Mouse (Mus musculus) CH12.LX (cell line): ENCODE results near the gene Slc22a5.

Experiments
- BHLHE40 ChIP-seq: IDR thresholded peaks from 2 replicates; pipeline ENCODE4 v1.6.1; 2011; ENCODE audit warnings: mild to moderate bottlenecking, low read depth, low read length, improper control_type of control experiment
- CHD1 ChIP-seq: IDR thresholded peaks from 2 replicates; pipeline ENCODE4 v1.6.1; 2012; ENCODE audit warnings: low read depth, low read length, improper control_type of control experiment, inconsistent platforms
- CTCF ChIP-seq, 2 experiments: IDR thresholded peaks in 1 of 2; conservative IDR thresholded peaks in 1 of 2; 2 replicates each; pipeline ENCODE4 v1.5.1; 2011 to 2012; ENCODE audit warnings: low read depth in 2 of 2, low read length in 2 of 2, improper control_type of control experiment in 1 of 2, inconsistent platforms in 1 of 2, mild to moderate bottlenecking in 1 of 2, moderate library complexity in 1 of 2
- MAX ChIP-seq: IDR thresholded peaks from 2 replicates; pipeline ENCODE4 v1.6.1; 2011; ENCODE audit warnings: low read length, improper control_type of control experiment
- PAX5 ChIP-seq: IDR thresholded peaks from 2 replicates; pipeline ENCODE4 v1.6.1; 2012; ENCODE audit warnings: low read length, inconsistent platforms, mixed read lengths
- POLR2A ChIP-seq: IDR thresholded peaks from 2 replicates; pipeline ENCODE4 v1.6.1; 2011; ENCODE audit warnings: low read depth, mild to moderate bottlenecking, improper control_type of control experiment, low read length
- RAD21 ChIP-seq: IDR thresholded peaks from 2 replicates; pipeline ENCODE4 v1.6.1; 2011; ENCODE audit warnings: low read depth, mild to moderate bottlenecking, low read length, improper control_type of control experiment, moderate library complexity
- TCF12 ChIP-seq: IDR thresholded peaks from 2 replicates; pipeline ENCODE4 v1.6.1; 2014; ENCODE audit warnings: low read depth, mild to moderate bottlenecking, inconsistent platforms, low read length, improper control_type of control experiment
- USF1 ChIP-seq: IDR thresholded peaks from 2 replicates; pipeline ENCODE4 v1.6.1; 2014; ENCODE audit warnings: low read depth, mild to moderate bottlenecking, inconsistent platforms, low read length, improper control_type of control experiment
- ZNF384 ChIP-seq: IDR thresholded peaks from 2 replicates; pipeline ENCODE4 v1.6.1; 2012; ENCODE audit warnings: low read depth, low read length, improper control_type of control experiment, inconsistent platforms

GRCm38 (mm10) chr11:53853665-53854064, 37.8 kb downstream of the Slc22a5 start:
- no peak for TF ChIP-seq USF1
- no peak for TF ChIP-seq RAD21
- no peak for TF ChIP-seq POLR2A
- no peak for TF ChIP-seq MAX
- TF ChIP-seq CTCF (conservative IDR thresholded peaks at IDR 0.05 in 1 of 2, IDR thresholded peaks at IDR 0.05 in 1 of 2; ENCODE audit: low read depth in 2 of 2, low read length in 2 of 2) = no peak
- TF ChIP-seq TCF12 = no peak
- no peak for TF ChIP-seq PAX5
- TF ChIP-seq ZNF384 = no peak
- TF ChIP-seq CHD1 = no peak
- no peak for TF ChIP-seq BHLHE40
